Mouse (Mus musculus) heart, postnatal 4 days (tissue): ENCODE data around the gene Gtf2h1. TPM values are rescaled to one million over a fixed set of nuclear protein-coding genes. Genes with fewer than 3 reads are reported as not detected.
"Not testable (repeated sequence)": the region's sequence is repeated elsewhere in the genome, so short reads cannot be mapped to it uniquely, and the experiment has no call there.

ENCODE experiments used
- DNase-seq: peaks from one replicate; pipeline ENCODE4 v3.0.0; 2021
- total RNA-seq, 2 experiments: library from RNA; stranded (reverse); gene quantifications; 2 replicates each; pipeline ENCODE4 v1.2.3; 2021

The Gtf2h1 gene
- total RNA-seq: 10 to 100 TPM; 22.9 to 23.8 TPM

DNA sequence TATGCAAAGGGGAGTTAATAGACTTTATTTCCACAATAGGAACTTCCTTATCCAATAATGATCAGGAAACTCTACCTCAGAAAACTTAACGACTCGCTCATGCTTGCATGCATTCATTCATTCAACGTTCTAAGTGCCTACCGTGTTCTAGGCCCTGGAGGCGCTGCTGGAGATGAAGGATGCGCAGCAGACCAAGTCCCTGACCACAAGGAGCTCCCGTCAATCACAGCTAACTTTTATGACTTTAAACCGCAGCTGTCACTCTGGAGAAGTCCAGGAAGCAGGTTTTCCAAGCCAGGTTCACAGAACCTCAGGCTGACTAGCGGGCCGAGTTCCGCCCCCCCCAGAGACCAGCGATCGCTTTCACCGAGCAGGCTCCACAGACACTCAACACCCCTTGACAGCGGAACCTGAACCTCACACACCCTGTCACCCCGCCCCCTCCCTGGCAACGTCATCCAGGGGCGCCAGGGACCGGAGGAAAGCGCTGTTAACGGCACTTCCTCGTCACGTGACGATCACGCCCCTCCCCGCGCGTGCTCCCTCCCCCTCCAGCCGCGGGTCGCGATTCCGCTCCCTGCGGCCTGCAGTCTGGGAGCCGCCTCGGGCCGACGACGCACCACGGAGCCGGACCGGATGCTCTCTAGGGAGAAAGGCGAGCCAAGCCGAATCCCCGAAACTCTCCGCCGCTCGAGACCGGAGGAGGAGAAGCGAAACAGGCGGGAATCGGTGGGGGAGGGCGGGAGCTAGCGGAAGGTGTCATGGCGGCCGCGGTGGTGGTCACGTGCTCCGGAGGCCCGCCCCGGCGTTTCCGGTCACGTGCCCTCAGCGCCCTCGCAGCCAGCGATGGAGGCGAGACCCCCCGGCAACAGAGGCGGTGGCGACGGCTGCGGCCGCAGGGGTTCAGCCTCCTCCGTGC, at the start of gene Gtf2h1, which contains the start of gene Hps5:
Gene Gtf2h1 (plus strand): TSS at position 817 of the 919 bp plus-strand sequence.
Gene Hps5 (minus strand): TSS at position 778 of the 919 bp plus-strand sequence.
- peak; percentile 98 for DNase-seq

- no peak for DNase-seq
Measured at GRCm38 (mm10) chr7:46746381-46746780, 49.5 kb upstream of the Gtf2h1 start.

DNA sequence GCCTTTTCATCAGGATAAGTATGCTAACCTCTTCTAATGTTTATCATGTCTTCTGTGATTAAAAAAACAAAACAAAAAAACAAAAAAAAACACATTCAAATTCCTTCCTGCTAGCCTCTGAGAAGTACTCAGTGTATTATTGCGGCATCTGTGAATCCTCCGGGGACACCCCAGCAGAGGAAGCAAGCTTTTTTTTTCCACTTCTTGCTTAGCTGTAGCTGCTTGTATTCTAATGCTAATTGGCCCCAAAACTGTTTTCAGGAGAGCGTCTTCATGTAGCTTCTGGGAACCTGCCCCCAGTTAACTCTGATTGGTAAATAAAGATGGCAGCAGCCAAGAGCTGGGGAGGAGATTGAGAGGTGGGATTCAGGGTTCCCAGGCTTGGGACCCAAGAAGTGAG, 47.4 kb upstream of the Gtf2h1 start:
- no peak for DNase-seq

DNA sequence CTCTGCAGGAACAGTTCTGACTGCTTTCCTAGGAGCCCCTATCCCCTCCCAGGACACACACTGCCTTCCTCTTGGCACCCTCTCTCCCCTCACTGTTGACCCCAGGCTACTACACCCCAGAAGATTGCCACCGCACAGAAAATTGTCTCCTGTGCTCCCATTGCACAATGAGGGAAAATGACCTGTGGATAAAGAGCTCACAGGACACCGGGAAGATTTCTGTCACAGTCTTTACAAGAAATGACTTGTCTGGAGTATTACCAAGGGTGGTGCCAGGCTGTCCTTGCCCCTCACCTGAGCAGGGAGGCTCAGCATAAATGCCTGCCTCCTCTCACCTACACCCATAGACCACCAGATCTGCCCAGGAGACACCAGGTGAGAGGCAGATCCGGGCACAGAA, 44.4 kb upstream of the Gtf2h1 start, which contains the start of gene Saa2:
Gene Saa2 (plus strand): TSS at position 301 of the 400 bp plus-strand sequence.
- no peak for DNase-seq

GRCm38 (mm10) chr7:46761049-46761795, 34.7 kb upstream of the Gtf2h1 start:
- no peak for DNase-seq

DNA sequence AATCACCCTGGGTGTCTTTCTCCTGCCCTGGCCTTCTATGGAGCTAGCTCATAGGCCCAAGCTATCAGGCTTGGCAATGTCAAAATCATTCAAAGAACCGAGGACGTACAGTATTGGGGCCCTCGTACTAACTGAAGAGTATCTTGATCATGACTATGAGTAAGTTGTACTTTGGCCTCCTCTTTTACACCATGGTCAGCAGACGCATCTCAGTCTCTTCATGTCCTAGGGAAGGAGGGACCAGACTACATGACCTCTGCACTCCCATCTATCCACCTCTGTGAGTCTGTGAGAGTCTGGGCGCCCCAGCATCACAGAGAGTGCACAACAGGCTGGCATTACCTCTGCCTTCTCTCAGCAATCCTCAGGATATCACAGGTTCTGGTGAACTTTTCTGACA, 33.3 kb upstream of the Gtf2h1 start:
- no peak for DNase-seq

DNA sequence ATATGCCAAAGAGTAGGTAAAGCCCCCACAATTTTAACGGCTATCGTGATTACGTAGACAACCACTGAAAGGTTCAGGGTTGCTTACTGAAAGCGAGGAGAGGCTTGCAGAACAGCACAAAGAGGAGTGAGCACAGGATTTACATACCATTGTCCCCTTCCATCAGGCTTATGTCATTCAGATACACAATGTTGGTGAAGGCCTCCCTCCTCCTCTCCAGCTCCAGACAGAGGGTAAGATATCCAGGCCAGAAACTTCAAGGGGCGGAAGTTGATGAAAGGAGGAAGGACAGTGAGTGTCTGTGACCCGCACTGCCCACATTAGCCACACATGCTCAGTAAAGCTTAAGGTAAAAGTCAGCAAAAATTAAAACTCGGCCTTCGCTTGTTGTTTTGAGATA, 31.2 kb upstream of the Gtf2h1 start:
- no peak for DNase-seq

DNA sequence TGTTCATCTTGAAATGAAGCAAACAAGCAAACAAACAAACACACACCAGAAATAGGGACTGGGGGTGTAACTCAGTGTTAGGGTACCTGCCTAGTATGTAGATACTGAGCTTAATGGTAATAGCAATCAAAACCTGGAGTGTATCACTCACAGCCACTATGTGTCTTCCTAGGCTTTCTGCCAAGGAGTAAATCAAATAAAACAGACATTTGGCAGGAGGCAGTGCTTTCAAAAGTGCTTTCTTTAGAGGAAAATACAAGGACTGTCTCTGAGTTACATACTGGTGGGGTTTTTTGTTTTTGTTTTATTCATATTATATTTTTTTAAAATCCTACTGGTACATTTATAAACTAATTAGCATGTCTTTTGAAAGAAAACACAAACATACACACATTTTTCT, 28.5 kb upstream of the Gtf2h1 start:
- DNase-seq: no peak

DNA sequence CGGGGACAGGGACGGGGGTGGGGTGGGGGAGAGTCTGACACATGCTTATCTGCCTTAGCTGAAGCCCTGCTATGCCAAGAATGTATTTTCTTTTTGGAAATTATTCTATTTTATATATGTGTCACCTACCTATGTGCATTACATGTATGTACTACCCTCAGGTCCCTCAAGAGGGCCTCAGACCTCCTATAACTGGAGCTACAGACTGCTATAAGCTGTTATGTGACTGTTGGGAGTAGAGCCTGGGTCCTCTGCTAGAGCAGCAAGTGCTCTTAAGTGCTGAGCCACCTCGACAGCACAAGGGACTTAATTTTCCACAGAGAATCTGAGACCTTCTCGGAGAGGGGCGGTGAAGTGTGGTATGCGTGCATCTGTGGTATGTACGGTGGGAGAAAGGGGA, 27.5 kb upstream of the Gtf2h1 start:
- DNase-seq: no peak

DNA sequence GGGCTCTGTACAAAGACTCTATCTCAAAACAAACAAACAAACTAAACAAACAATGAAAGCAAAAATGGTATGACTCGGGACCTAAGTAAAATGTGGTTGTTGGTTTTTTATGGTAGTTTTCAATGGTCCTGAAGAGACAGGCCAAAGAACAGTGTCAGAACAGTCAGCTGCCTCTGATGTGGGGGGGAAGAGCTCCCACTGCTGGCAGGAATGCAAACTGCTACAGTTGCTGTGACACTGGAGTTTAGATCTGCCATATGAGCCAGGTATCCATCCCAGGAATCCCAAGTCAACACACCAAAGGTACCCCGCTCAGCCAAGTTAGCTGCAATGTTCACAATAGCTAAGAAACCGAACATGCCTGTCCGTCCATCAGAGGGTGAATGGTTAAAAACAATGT, 25.2 kb upstream of the Gtf2h1 start:
- DNase-seq: peak; percentile 61

DNA sequence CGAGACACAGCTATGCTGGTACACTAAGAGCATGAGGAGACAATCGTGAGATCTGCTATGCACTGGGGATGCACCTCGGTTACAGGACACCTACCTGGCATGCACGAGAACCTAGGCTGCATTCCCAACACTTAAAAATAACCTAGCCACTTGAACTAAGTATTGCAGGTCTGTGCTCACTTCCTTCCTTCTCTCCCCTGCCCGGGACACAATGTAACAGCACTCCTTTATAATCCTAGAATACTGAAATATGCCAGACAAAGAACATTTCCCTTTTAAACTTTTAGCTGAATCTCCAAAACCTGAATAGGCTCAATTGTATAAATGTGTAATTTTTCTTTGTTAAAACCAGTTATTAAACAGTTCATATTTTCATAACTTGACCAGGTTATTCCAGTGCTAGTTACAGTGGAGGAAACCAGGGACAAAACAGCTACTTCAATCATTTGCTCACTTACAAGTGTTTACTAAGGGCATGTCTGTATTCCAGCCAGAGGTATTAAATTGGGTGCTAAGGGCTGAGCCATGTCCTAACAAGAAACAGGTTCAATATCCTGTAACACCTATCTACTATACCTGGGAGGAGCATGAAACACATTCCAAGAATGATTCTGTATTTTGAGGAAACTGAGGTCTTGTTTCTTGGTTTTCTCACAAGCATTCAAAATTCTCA, 6.6 kb upstream of the Gtf2h1 start:
- no peak for DNase-seq

DNA sequence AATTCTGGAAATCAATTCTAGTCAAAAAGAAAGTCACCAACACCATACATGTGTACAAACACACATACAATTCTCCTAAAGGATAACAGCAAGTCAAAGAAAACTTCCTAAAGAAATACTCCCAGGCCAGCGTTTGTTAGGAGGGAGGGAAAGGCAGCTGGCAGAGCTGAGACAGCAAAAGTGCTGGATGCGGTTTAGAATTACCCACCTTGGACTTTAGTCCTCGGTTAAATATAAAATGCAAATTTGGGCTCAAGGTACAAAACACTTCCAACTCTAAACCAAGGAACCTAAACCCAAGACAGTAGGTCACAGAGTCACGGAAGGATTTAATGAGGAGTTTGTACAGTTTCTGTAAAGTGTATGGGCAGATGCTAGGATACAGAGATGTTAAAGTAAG, 2.0 kb upstream of the Gtf2h1 start:
- DNase-seq: no peak

DNA sequence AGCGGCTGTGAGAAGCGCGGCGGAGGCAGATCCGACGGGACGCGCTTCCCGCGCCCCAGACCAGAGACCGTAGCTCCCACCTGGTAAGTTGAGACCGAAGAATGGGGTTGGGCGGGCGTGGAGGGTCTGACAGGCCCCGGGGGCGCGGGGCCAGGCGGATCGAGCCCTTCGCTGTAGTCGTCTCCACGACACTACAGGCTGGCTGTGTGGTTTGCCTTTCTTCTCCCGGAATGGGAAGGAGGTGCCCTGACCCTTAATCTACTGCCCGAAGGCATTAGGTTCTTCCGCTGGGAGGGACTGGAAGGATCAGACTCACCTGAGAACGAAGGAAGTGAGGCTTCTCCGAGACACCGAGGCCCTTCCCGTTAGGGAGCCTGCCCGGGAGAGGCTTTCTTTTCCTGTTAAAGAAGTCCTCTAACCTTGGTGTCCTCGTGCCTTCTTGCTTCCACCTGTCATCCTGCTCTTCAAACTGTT, 340 bp downstream of the Gtf2h1 start:
- no peak for DNase-seq

DNA sequence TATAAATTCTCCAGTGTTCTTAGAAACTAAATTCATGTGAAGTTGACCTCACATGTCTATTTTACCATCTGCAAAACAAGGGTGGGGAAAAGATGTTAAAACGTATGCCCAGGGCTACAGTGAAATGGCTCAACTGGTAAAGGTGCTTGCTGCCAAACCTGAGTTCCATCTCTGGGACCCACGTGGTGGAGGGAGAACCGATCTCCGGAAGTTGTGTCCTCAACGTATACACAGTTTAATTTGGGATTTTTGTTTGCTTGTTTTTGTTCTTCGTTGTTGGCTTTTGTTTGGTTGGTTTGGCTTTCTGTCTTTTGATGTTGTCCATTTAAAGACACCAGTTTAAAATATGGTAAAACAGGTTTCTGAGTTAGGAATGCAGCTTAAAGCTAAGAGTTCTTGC, 876 bp downstream of the Gtf2h1 start:
- DNase-seq: no peak

DNA sequence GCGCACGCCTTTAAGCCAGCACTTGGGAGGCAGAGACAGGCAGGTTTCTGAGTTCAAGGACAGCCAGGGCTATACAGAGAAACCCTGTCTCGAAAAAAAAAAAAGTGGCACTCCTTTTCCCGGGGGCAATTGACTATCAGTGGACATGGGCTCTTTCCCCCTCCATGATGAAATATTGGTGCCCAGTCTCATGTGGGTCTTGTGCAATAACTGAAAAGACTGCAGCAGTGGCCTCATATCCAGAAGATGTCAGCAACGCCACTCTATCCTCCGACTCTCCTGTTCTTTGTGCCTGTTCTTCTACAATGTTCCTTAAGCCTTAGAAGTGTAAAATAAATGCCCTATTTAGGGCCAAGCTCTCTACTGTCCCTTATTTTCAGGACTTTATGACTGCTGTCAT, 14.4 kb downstream of the Gtf2h1 start:
- no peak for DNase-seq

DNA sequence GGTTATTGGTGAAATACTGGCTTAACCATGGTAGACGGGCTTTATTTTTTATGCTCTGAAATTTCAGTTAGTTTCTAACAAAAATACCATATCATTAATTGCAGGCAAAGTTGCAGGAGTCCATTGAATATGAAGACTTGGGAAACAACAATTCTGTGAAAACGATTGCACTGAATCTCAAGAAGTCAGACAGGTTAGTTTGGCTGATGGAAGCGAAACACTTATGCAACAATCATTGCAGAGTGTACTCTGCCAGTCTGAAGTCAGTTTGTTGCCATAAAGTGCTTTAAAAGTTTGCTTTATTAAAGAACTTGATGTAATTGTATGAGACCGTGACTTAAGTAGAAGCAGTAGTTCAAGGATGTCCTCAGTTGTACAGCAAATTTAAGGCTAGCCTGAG, 18.1 kb downstream of the Gtf2h1 start:
- no peak for DNase-seq

- not testable (repeated sequence) for DNase-seq
Measured at GRCm38 (mm10) chr7:46820876-46821632, 25.2 kb downstream of the Gtf2h1 start.

DNA sequence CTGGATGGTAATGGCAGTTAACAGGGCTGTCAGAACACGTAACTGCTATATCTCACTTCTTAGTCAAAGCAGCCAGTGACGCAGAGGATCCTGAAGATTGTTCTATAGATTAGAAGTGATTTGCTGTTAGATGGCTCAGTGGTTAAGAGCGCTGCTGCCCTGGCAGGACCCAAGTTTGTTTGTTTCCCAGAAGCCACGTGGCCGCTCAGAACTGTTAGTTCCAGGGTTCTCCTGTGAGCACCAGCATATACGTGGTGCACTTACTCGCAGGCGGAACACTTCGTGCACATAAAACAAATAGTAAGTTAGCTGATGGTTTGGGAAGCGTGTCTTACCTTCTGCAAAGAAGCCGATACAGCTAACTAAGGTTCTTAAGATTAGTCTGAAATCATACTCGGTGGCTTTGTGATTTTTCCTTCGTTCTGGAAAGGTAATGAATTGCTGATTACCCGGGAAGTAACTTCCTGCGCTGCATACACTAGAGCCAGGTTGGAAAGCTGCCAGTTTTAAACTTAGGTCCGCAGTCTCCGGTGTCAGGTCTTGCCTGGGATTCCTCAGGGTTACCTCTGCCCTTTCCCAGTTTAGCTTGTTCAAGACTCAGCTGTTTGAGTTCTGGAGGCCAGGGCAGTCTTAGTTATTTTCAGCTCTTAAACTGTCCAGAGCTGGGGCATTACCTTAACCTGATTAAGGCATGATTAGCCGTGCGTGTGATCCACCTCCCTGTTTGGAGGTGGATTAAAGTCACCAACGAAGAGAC, 31.3 kb downstream of the Gtf2h1 start:
- no peak for DNase-seq

DNA sequence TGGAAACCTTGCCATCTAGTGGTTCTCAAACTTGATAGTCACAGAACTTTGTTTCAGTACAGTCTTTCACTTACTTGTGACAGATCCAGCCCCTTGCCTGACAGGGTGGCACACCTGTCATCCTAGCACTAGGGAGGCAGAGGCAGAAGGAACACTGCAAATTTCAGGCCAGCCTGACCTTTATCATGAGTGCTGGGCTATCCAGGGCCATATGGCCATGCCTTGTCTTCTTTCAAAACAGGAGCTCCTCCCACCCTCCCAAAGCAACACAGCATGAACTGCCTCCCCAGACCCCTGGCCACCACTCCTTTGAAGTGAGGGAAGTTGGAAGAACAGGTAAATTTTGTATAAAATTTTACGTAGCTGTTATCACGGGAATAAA, 31.9 kb downstream of the Gtf2h1 start:
- DNase-seq: no peak

GRCm38 (mm10) chr7:46829911-46830310, 34.0 kb downstream of the Gtf2h1 start:
- no peak for DNase-seq
